Mouse (Mus musculus): ENCODE results near the gene Btnl10. TPM values are rescaled to one million over a fixed set of nuclear protein-coding genes. Genes with fewer than 3 reads are reported as not detected.
A peak's percentile ranks its signal among the peaks of the same experiment; 100 is the strongest.

Btnl10 gene
- polyA plus RNA-seq, 1 experiment from 2014 or later: not detected

- no peak overlapping the region for H3K27ac ChIP-seq (ENCODE audit: low read depth, low read length)
- peaks cover 9% of the 10 kb centered on the region for H3K36me3 ChIP-seq (ENCODE audit: control insufficient read depth, insufficient read depth, low read length)
- H3K27me3 ChIP-seq (ENCODE audit: control insufficient read depth, insufficient read depth, low read length): no peaks in the 10 kb centered on the region
- WGBS: 4% methylated on average over 8 of the region's 8 CpGs
- H3K4me1 ChIP-seq (ENCODE audit: control insufficient read depth, insufficient read depth, low read length): peaks cover 6% of the 10 kb centered on the region; the same call in 1 of the 2 replicates
- H3K9ac ChIP-seq (replicated peaks; ENCODE audit: low read depth, low read length): no peak overlapping the region; the same call in 1 of the 2 replicates
- ATAC-seq (ENCODE audit: low read depth): no peak
- H3K9me3 ChIP-seq (ENCODE audit: control insufficient read depth, low read length): no peaks in the 10 kb centered on the region
- H3K4me2 ChIP-seq (ENCODE audit: low read depth, low read length): peak overlapping the region; percentile 89
- H3K4me3 ChIP-seq (ENCODE audit: low read depth, low read length): peak overlapping the region; percentile 77
These were observed 13.3 kb upstream of the Btnl10 start for GRCm38 (mm10) chr11:58904410-58904718.

GRCm38 (mm10) chr11:58904838-58905237, 12.9 kb upstream of the Btnl10 start:
- no peak for ATAC-seq (ENCODE audit: low read depth)

GRCm38 (mm10) chr11:58913776-58914175, 3.9 kb upstream of the Btnl10 start:
- H3K36me3 ChIP-seq (ENCODE audit: control insufficient read depth, insufficient read depth, low read length): no peaks in the 10 kb centered on the region
- no peak for ATAC-seq (ENCODE audit: low read depth)
- H3K4me3 ChIP-seq (ENCODE audit: low read depth, low read length): no peak overlapping the region
- no peaks in the 10 kb centered on the region for H3K4me1 ChIP-seq (ENCODE audit: control insufficient read depth, insufficient read depth, low read length)
- H3K9me3 ChIP-seq (ENCODE audit: control insufficient read depth, low read length): no peaks in the 10 kb centered on the region
- H3K9ac ChIP-seq (replicated peaks; ENCODE audit: low read depth, low read length): no peak overlapping the region
- no peak overlapping the region for H3K27ac ChIP-seq (ENCODE audit: low read depth, low read length)
- WGBS: 68% methylated on average over 1 of the region's 1 CpGs
- no peak overlapping the region; the same call in 1 of the 2 replicates for H3K4me2 ChIP-seq (ENCODE audit: low read depth, low read length)
- no peaks in the 10 kb centered on the region for H3K27me3 ChIP-seq (ENCODE audit: control insufficient read depth, insufficient read depth, low read length)

More at GRCm38 (mm10) chr11:58904838-58905237, 12.9 kb upstream of the Btnl10 start:
- H3K9me3 ChIP-seq (ENCODE audit: control insufficient read depth, low read length): no peaks in the 10 kb centered on the region
- WGBS: 50% methylated on average over 6 of the region's 6 CpGs
- no peak overlapping the region for H3K27ac ChIP-seq (ENCODE audit: low read depth, low read length)
- no peak overlapping the region for H3K9ac ChIP-seq (replicated peaks; ENCODE audit: low read depth, low read length)
- H3K4me2 ChIP-seq (ENCODE audit: low read depth, low read length): no peak overlapping the region; the same call in 1 of the 2 replicates
- no peak overlapping the region for H3K4me3 ChIP-seq (ENCODE audit: low read depth, low read length)
- no peaks in the 10 kb centered on the region for H3K27me3 ChIP-seq (ENCODE audit: control insufficient read depth, insufficient read depth, low read length)
- peaks cover 9% of the 10 kb centered on the region for H3K36me3 ChIP-seq (ENCODE audit: control insufficient read depth, insufficient read depth, low read length)
- H3K4me1 ChIP-seq (ENCODE audit: control insufficient read depth, insufficient read depth, low read length): peaks cover 6% of the 10 kb centered on the region; the same call in 1 of the 2 replicates

GRCm38 (mm10) chr11:58914461-58915028, 3.2 kb upstream of the Btnl10 start:
- H3K9ac ChIP-seq (replicated peaks; ENCODE audit: low read depth, low read length): peak overlapping the region; percentile 42; the same call in 1 of the 2 replicates
- peak overlapping the region; percentile 17; the same call in 1 of the 2 replicates for H3K4me3 ChIP-seq (ENCODE audit: low read depth, low read length)
- H3K4me2 ChIP-seq (ENCODE audit: low read depth, low read length): peak overlapping the region; percentile 49
- no peaks in the 10 kb centered on the region for H3K36me3 ChIP-seq (ENCODE audit: control insufficient read depth, insufficient read depth, low read length)
- no peaks in the 10 kb centered on the region for H3K27me3 ChIP-seq (ENCODE audit: control insufficient read depth, insufficient read depth, low read length)
- ATAC-seq (ENCODE audit: low read depth): no peak; the same call in 1 of the 2 replicates
- H3K9me3 ChIP-seq (ENCODE audit: control insufficient read depth, low read length): no peaks in the 10 kb centered on the region
- no peaks in the 10 kb centered on the region for H3K4me1 ChIP-seq (ENCODE audit: control insufficient read depth, insufficient read depth, low read length)
- no peak overlapping the region for H3K27ac ChIP-seq (ENCODE audit: low read depth, low read length)
- 23% methylated on average over 17 of the region's 17 CpGs for WGBS

- H3K4me3 ChIP-seq (ENCODE audit: low read depth, low read length): no peak overlapping the region
- no peak overlapping the region for H3K4me2 ChIP-seq (ENCODE audit: low read depth, low read length)
- no peak overlapping the region for H3K27ac ChIP-seq (ENCODE audit: low read depth, low read length)
- ATAC-seq (ENCODE audit: low read depth): no peak
- H3K27me3 ChIP-seq (ENCODE audit: control insufficient read depth, insufficient read depth, low read length): no peaks in the 10 kb centered on the region
- H3K9me3 ChIP-seq (ENCODE audit: control insufficient read depth, low read length): no peaks in the 10 kb centered on the region
- H3K9ac ChIP-seq (replicated peaks; ENCODE audit: low read depth, low read length): no peak overlapping the region
- no peaks in the 10 kb centered on the region for H3K36me3 ChIP-seq (ENCODE audit: control insufficient read depth, insufficient read depth, low read length)
- H3K4me1 ChIP-seq (ENCODE audit: control insufficient read depth, insufficient read depth, low read length): no peaks in the 10 kb centered on the region
- WGBS: 50% methylated on average over 14 of the region's 14 CpGs
These were observed 596 bp upstream of the Btnl10 start for GRCm38 (mm10) chr11:58916879-58917744.

- H3K36me3 ChIP-seq (ENCODE audit: control insufficient read depth, insufficient read depth, low read length): no peaks in the 10 kb centered on the region
- H3K27me3 ChIP-seq (ENCODE audit: control insufficient read depth, insufficient read depth, low read length): no peaks in the 10 kb centered on the region
- H3K9me3 ChIP-seq (ENCODE audit: control insufficient read depth, low read length): no peaks in the 10 kb centered on the region
- no peak for ATAC-seq (ENCODE audit: low read depth)
- no peak overlapping the region for H3K4me3 ChIP-seq (ENCODE audit: low read depth, low read length)
- no peak overlapping the region for H3K27ac ChIP-seq (ENCODE audit: low read depth, low read length)
- H3K4me2 ChIP-seq (ENCODE audit: low read depth, low read length): no peak overlapping the region
- 79% methylated on average over 5 of the region's 5 CpGs for WGBS
- H3K4me1 ChIP-seq (ENCODE audit: control insufficient read depth, insufficient read depth, low read length): no peaks in the 10 kb centered on the region
- H3K9ac ChIP-seq (replicated peaks; ENCODE audit: low read depth, low read length): no peak overlapping the region
These were observed 1.1 kb downstream of the Btnl10 start for GRCm38 (mm10) chr11:58918759-58919158.

- Histone ChIP-seq H3K9ac (replicated peaks; ENCODE audit: low read depth, low read length) (no peak overlapping the region), H3K27me3 (ENCODE audit: control insufficient read depth, insufficient read depth, low read length) (no peaks in the 10 kb centered on the region), H3K9me3 (ENCODE audit: control insufficient read depth, low read length) (no peaks in the 10 kb centered on the region), H3K27ac (ENCODE audit: low read depth, low read length) (no peak overlapping the region), H3K4me1 (ENCODE audit: control insufficient read depth, insufficient read depth, low read length) (no peaks in the 10 kb centered on the region), H3K4me3 (ENCODE audit: low read depth, low read length) (no peak overlapping the region), H3K36me3 (ENCODE audit: control insufficient read depth, insufficient read depth, low read length) (no peaks in the 10 kb centered on the region), H3K4me2 (ENCODE audit: low read depth, low read length) (no peak overlapping the region)
- WGBS: 85% methylated on average over 9 of the region's 9 CpGs
- no peak for ATAC-seq (ENCODE audit: low read depth)
These were observed 4.7 kb downstream of the Btnl10 start for GRCm38 (mm10) chr11:58922420-58922819.

GRCm38 (mm10) chr11:58926651-58927050, 8.9 kb downstream of the Btnl10 start:
- H3K4me2 ChIP-seq (ENCODE audit: low read depth, low read length): no peak overlapping the region
- H3K4me3 ChIP-seq (ENCODE audit: low read depth, low read length): no peak overlapping the region
- H3K9me3 ChIP-seq (ENCODE audit: control insufficient read depth, low read length): no peaks in the 10 kb centered on the region
- no peaks in the 10 kb centered on the region for H3K27me3 ChIP-seq (ENCODE audit: control insufficient read depth, insufficient read depth, low read length)
- no peak overlapping the region for H3K27ac ChIP-seq (ENCODE audit: low read depth, low read length)
- no peak overlapping the region for H3K9ac ChIP-seq (replicated peaks; ENCODE audit: low read depth, low read length)
- H3K4me1 ChIP-seq (ENCODE audit: control insufficient read depth, insufficient read depth, low read length): no peaks in the 10 kb centered on the region
- 96% methylated on average over 2 of the region's 3 CpGs for WGBS
- peaks cover 3% of the 10 kb centered on the region; the same call in 1 of the 2 replicates for H3K36me3 ChIP-seq (ENCODE audit: control insufficient read depth, insufficient read depth, low read length)
- no peak for ATAC-seq (ENCODE audit: low read depth)

- Histone ChIP-seq H3K27me3 (ENCODE audit: control insufficient read depth, insufficient read depth, low read length) (no peaks in the 10 kb centered on the region), H3K27ac (ENCODE audit: low read depth, low read length) (no peak overlapping the region), H3K4me2 (ENCODE audit: low read depth, low read length) (no peak overlapping the region), H3K4me1 (ENCODE audit: control insufficient read depth, insufficient read depth, low read length) (no peaks in the 10 kb centered on the region), H3K4me3 (ENCODE audit: low read depth, low read length) (no peak overlapping the region), H3K36me3 (ENCODE audit: control insufficient read depth, insufficient read depth, low read length) (peaks cover 7% of the 10 kb centered on the region; the same call in 1 of the 2 replicates), H3K9ac (replicated peaks; ENCODE audit: low read depth, low read length) (no peak overlapping the region), H3K9me3 (ENCODE audit: control insufficient read depth, low read length) (no peaks in the 10 kb centered on the region)
- WGBS: 84% methylated on average over 2 of the region's 2 CpGs
- ATAC-seq (ENCODE audit: low read depth): no peak
These were observed 9.3 kb downstream of the Btnl10 start for GRCm38 (mm10) chr11:58927053-58927452.
